Mouse (Mus musculus): ENCODE data around the gene Scube3. TPM values are rescaled to one million over a fixed set of nuclear protein-coding genes. Genes with fewer than 3 reads are reported as not detected.

The Scube3 gene
- polyA plus RNA-seq, 1 experiment from 2014 or later, result 4.7 TPM

DNA sequence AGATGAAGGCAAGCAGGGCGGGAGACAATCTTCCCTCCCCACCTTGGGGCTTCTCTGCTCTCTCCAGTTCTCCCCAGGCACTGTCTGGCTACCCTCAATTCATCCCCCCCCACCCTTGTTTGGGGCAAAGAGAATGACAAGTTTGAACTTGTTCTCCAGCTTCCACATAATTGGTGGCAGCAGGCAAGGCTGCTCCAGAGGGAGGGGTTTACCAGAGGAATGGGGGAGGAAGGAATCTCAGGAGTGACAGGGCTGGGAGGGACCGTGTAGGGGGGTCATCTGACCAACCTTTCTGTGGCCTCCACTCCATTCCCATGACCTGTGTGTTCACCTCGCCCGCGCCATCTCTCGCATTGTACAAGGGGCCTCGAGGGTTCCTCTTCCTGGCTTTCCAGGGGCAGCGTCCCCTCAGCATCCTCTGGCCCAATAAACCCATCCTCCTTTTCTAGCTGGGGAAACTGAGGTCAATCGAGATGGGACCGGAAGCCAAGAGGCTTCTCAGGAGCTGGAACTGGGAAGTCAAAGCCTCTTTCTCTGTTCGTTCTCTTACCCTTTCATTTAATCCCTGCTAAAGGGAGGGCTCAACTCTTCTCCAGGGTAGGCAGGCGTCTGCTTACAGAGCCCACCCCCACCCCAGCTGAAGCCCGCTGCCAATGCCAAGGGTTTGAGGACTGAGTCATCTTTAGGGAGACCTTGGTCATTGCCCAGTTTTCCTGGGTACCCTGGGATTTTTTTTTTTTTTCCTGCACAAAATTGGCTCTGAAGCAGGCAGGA lies 1.3 kb upstream of the Scube3 start:
- H3K4me1 ChIP-seq (replicated peaks; ENCODE audit: control insufficient read depth, insufficient read depth, low read length), result peaks cover 38% of the 10 kb centered on the region
- peak overlapping the region; percentile 82 for H3K27ac ChIP-seq (ENCODE audit: low read length)
- no peaks in the 10 kb centered on the region for H3K9me3 ChIP-seq (ENCODE audit: control insufficient read depth, low read length)
- H3K4me3 ChIP-seq (replicated peaks; ENCODE audit: low read length), result no peak overlapping the region; the same call in 1 of the 2 replicates
- WGBS, result 24% methylated on average over 13 of the region's 13 CpGs
- H3K4me2 ChIP-seq (ENCODE audit: low read length), result peak overlapping the region; percentile 81
- H3K36me3 ChIP-seq (ENCODE audit: control insufficient read depth, insufficient read depth), result no peaks in the 10 kb centered on the region
- ATAC-seq, result no peak
- H3K9ac ChIP-seq (replicated peaks; ENCODE audit: low read depth, low read length), result peak overlapping the region; percentile 88
- H3K27me3 ChIP-seq (replicated peaks; ENCODE audit: control insufficient read depth, insufficient read depth, low read length), result peaks cover 2% of the 10 kb centered on the region; the same call in 1 of the 2 replicates

- peak overlapping the region; percentile 72 for H3K4me3 ChIP-seq (replicated peaks; ENCODE audit: low read length)
- H3K9me3 ChIP-seq (ENCODE audit: control insufficient read depth, low read length), result no peaks in the 10 kb centered on the region
- WGBS, result 2% methylated on average over 15 of the region's 15 CpGs
- peak overlapping the region; percentile 88 for H3K9ac ChIP-seq (replicated peaks; ENCODE audit: low read depth, low read length)
- H3K27me3 ChIP-seq (replicated peaks; ENCODE audit: control insufficient read depth, insufficient read depth, low read length), result peaks cover 2% of the 10 kb centered on the region; the same call in 1 of the 2 replicates
- H3K36me3 ChIP-seq (ENCODE audit: control insufficient read depth, insufficient read depth), result no peaks in the 10 kb centered on the region
- ATAC-seq, result peak; percentile 16; the same call in 1 of the 2 replicates
- H3K27ac ChIP-seq (ENCODE audit: low read length), result peak overlapping the region; percentile 82
- peak overlapping the region; percentile 81 for H3K4me2 ChIP-seq (ENCODE audit: low read length)
- H3K4me1 ChIP-seq (replicated peaks; ENCODE audit: control insufficient read depth, insufficient read depth, low read length), result peaks cover 38% of the 10 kb centered on the region
Measured at GRCm38 (mm10) chr17:28141205-28141650, 713 bp upstream of the Scube3 start.

DNA sequence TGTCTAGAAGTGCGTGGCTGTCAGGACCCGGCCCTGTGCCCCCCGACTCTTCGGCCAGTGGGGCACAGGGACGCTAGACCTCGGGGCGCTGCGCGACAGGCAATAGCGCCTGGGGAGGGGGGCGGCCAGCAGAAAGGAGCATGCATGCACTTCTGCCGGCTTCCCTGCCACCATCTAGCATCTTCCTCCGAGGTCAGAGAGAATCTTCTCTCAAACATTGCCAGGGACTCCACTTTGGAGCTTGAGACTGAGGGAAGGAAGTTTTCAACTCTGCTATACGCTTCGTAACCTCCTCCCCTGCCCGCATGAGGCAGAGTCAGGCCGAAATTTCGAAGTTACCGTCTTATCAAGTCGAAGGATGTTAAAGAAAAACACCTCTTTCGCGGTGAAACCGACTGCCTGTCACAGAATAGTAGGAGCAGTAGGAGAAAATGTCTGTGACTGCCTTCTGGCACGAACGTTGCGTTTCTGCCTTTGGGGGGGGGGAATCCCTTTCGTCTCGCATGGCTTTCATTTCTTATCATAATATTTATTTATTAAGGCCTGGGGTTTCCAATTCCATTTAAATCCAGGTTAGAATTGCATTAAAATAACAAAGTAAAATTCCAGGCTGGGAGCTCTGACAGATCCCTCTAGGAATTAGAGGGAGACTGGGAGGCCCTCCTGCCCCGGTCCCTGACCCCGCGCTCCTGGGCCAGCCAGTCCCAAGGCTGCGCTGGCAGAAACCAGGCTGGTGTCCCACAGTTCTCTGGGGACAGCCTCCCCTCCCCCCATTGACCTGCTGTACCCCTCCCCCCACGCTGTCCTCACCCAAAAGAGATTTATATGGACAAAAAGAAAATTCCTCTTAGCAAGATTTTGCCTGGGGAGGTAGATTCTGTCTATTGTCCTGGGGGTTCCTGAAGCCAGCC lies 1.0 kb downstream of the Scube3 start:
- WGBS, result 3% methylated on average over 33 of the region's 33 CpGs
- H3K9me3 ChIP-seq (ENCODE audit: control insufficient read depth, low read length), result no peaks in the 10 kb centered on the region
- peak overlapping the region; percentile 72 for H3K4me3 ChIP-seq (replicated peaks; ENCODE audit: low read length)
- peak overlapping the region; percentile 82 for H3K27ac ChIP-seq (ENCODE audit: low read length)
- H3K9ac ChIP-seq (replicated peaks; ENCODE audit: low read depth, low read length), result peak overlapping the region; percentile 88
- H3K36me3 ChIP-seq (ENCODE audit: control insufficient read depth, insufficient read depth), result no peaks in the 10 kb centered on the region
- H3K4me2 ChIP-seq (ENCODE audit: low read length), result peak overlapping the region; percentile 81
- ATAC-seq, result no peak; the same call in 1 of the 2 replicates
- peaks cover 39% of the 10 kb centered on the region for H3K4me1 ChIP-seq (replicated peaks; ENCODE audit: control insufficient read depth, insufficient read depth, low read length)
- peaks cover 2% of the 10 kb centered on the region; the same call in 1 of the 2 replicates for H3K27me3 ChIP-seq (replicated peaks; ENCODE audit: control insufficient read depth, insufficient read depth, low read length)

GRCm38 (mm10) chr17:28143751-28144150 lies 1.8 kb downstream of the Scube3 start:
- Histone ChIP-seq H3K27me3 (replicated peaks; ENCODE audit: control insufficient read depth, insufficient read depth, low read length) (peaks cover 2% of the 10 kb centered on the region; the same call in 1 of the 2 replicates), H3K36me3 (ENCODE audit: control insufficient read depth, insufficient read depth) (no peaks in the 10 kb centered on the region), H3K9ac (replicated peaks; ENCODE audit: low read depth, low read length) (0 out of 2 replicates have a peak overlapping the region, but pooled peaks have one; percentile 22), H3K4me1 (replicated peaks; ENCODE audit: control insufficient read depth, insufficient read depth, low read length) (peaks cover 39% of the 10 kb centered on the region), H3K27ac (ENCODE audit: low read length) (no peak overlapping the region), H3K4me2 (ENCODE audit: low read length) (peak overlapping the region; percentile 81), H3K4me3 (replicated peaks; ENCODE audit: low read length) (peak overlapping the region; percentile 72), H3K9me3 (ENCODE audit: control insufficient read depth, low read length) (no peaks in the 10 kb centered on the region)
- WGBS, result 2% methylated on average over 9 of the region's 9 CpGs
- no peak for ATAC-seq

- 16% methylated on average over 6 of the region's 6 CpGs for whole genome bisulfite sequencing
- no peak for ATAC-seq
- 0 out of 2 replicates have a peak overlapping the region, but pooled peaks have one; percentile 17 for H3K9ac ChIP-seq (replicated peaks; ENCODE audit: low read depth, low read length)
- peaks cover 2% of the 10 kb centered on the region; the same call in 1 of the 2 replicates for H3K27me3 ChIP-seq (replicated peaks; ENCODE audit: control insufficient read depth, insufficient read depth, low read length)
- H3K36me3 ChIP-seq (ENCODE audit: control insufficient read depth, insufficient read depth), result no peaks in the 10 kb centered on the region
- peak overlapping the region; percentile 72 for H3K4me3 ChIP-seq (replicated peaks; ENCODE audit: low read length)
- H3K4me1 ChIP-seq (replicated peaks; ENCODE audit: control insufficient read depth, insufficient read depth, low read length), result peaks cover 39% of the 10 kb centered on the region
- peak overlapping the region; percentile 81 for H3K4me2 ChIP-seq (ENCODE audit: low read length)
- no peak overlapping the region for H3K27ac ChIP-seq (ENCODE audit: low read length)
- H3K9me3 ChIP-seq (ENCODE audit: control insufficient read depth, low read length), result no peaks in the 10 kb centered on the region
Measured at GRCm38 (mm10) chr17:28144241-28144640, 2.3 kb downstream of the Scube3 start.

DNA sequence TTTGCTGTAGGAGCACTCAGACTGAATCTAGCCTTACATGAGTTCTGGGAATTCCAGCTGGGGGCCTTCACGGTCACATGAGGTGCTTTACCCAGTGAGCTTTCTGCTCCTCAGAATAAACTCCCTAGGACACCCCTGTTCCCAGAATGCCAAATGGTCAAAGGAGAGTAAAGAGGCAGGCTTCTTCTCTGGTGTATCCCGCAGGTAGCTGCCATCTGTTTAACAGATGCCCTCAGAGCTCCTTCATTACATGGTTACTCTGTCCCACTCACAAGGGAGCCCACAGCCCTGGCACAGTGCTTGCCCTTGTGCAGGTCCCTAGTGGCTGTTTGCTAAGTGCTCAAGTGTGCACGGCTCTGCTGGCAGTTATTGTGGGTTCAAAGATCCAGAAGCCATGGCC lies 6.3 kb downstream of the Scube3 start:
- no peaks in the 10 kb centered on the region for H3K36me3 ChIP-seq (ENCODE audit: control insufficient read depth, insufficient read depth)
- no peak for ATAC-seq
- H3K9me3 ChIP-seq (ENCODE audit: control insufficient read depth, low read length), result no peaks in the 10 kb centered on the region
- no peak overlapping the region for H3K9ac ChIP-seq (replicated peaks; ENCODE audit: low read depth, low read length)
- 83% methylated on average over 3 of the region's 3 CpGs for WGBS
- H3K27me3 ChIP-seq (replicated peaks; ENCODE audit: control insufficient read depth, insufficient read depth, low read length), result peaks cover under 1% of the 10 kb centered on the region; the same call in 1 of the 2 replicates
- H3K27ac ChIP-seq (ENCODE audit: low read length), result no peak overlapping the region
- H3K4me1 ChIP-seq (replicated peaks; ENCODE audit: control insufficient read depth, insufficient read depth, low read length), result peaks cover 24% of the 10 kb centered on the region
- H3K4me2 ChIP-seq (ENCODE audit: low read length), result no peak overlapping the region
- H3K4me3 ChIP-seq (replicated peaks; ENCODE audit: low read length), result no peak overlapping the region

GRCm38 (mm10) chr17:28149734-28150133 lies 7.8 kb downstream of the Scube3 start:
- 55% methylated on average over 8 of the region's 8 CpGs for WGBS
- H3K27me3 ChIP-seq (replicated peaks; ENCODE audit: control insufficient read depth, insufficient read depth, low read length), result no peaks in the 10 kb centered on the region
- no peak for ATAC-seq
- no peak overlapping the region for H3K9ac ChIP-seq (replicated peaks; ENCODE audit: low read depth, low read length)
- no peak overlapping the region for H3K27ac ChIP-seq (ENCODE audit: low read length)
- no peaks in the 10 kb centered on the region for H3K9me3 ChIP-seq (ENCODE audit: control insufficient read depth, low read length)
- H3K4me3 ChIP-seq (replicated peaks; ENCODE audit: low read length), result no peak overlapping the region
- peaks cover 9% of the 10 kb centered on the region for H3K4me1 ChIP-seq (replicated peaks; ENCODE audit: control insufficient read depth, insufficient read depth, low read length)
- H3K36me3 ChIP-seq (ENCODE audit: control insufficient read depth, insufficient read depth), result no peaks in the 10 kb centered on the region
- H3K4me2 ChIP-seq (ENCODE audit: low read length), result no peak overlapping the region

DNA sequence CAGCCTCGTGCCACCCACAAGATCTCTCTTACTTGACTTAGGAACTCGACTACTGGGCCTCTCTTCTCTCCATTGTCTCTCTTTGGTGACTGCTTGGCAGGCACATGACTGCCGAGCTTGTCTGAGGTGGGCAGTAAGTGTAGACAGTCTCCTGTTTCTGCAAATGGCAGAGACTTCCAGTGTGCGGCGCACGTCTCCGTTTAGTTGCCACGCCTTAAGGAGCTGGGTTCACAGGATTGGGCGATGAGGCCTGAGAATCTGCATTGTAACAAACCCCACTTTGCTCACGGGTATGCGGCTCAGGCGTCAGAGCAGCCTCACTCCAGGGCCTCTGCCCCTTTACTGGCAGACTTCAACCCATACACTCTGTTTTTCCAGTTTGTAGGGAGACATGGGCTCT lies 8.5 kb downstream of the Scube3 start:
- Histone ChIP-seq H3K4me2 (ENCODE audit: low read length) (no peak overlapping the region), H3K9me3 (ENCODE audit: control insufficient read depth, low read length) (no peaks in the 10 kb centered on the region), H3K4me1 (replicated peaks; ENCODE audit: control insufficient read depth, insufficient read depth, low read length) (peaks cover 6% of the 10 kb centered on the region), H3K9ac (replicated peaks; ENCODE audit: low read depth, low read length) (no peak overlapping the region), H3K27ac (ENCODE audit: low read length) (no peak overlapping the region), H3K36me3 (ENCODE audit: control insufficient read depth, insufficient read depth) (no peaks in the 10 kb centered on the region), H3K27me3 (replicated peaks; ENCODE audit: control insufficient read depth, insufficient read depth, low read length) (no peaks in the 10 kb centered on the region), H3K4me3 (replicated peaks; ENCODE audit: low read length) (no peak overlapping the region)
- no peak for ATAC-seq
- 68% methylated on average over 12 of the region's 12 CpGs for WGBS

DNA sequence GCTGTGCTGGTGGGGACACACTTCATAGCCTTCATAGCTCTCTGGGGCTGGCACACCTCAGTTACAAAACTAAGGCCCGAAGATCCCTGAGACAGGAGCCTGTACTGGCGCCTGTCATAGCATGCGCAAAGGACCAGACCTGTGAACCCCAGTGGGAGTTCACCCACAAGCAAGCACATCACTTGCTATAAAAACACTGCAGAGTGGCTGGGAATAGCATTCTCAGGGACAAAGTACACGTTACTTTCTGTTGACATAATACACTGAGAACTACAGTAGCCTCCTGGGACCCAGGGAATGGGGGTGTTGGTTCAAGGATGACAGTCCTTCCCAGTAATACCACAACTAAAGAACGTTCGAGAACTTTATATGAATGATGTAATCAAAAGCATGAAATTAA lies 11.2 kb downstream of the Scube3 start:
- no peaks in the 10 kb centered on the region for H3K27me3 ChIP-seq (replicated peaks; ENCODE audit: control insufficient read depth, insufficient read depth, low read length)
- no peak overlapping the region for H3K4me3 ChIP-seq (replicated peaks; ENCODE audit: low read length)
- no peak overlapping the region for H3K9ac ChIP-seq (replicated peaks; ENCODE audit: low read depth, low read length)
- H3K4me2 ChIP-seq (ENCODE audit: low read length), result no peak overlapping the region
- H3K9me3 ChIP-seq (ENCODE audit: control insufficient read depth, low read length), result no peaks in the 10 kb centered on the region
- ATAC-seq, result no peak
- 86% methylated on average over 6 of the region's 6 CpGs for WGBS
- no peaks in the 10 kb centered on the region for H3K36me3 ChIP-seq (ENCODE audit: control insufficient read depth, insufficient read depth)
- H3K27ac ChIP-seq (ENCODE audit: low read length), result no peak overlapping the region
- no peaks in the 10 kb centered on the region for H3K4me1 ChIP-seq (replicated peaks; ENCODE audit: control insufficient read depth, insufficient read depth, low read length)

Measured in forebrain, embryonic 16.5 days (tissue).